Mouse (Mus musculus): ENCODE results near the gene Ell. TPM values are rescaled to one million over a fixed set of nuclear protein-coding genes. Genes with fewer than 3 reads are reported as not detected.
A peak's percentile ranks its signal among the peaks of the same experiment; 100 is the strongest.

Ell gene
- polyA plus RNA-seq, 1 experiment from 2014 or later: 17.1 TPM

DNA sequence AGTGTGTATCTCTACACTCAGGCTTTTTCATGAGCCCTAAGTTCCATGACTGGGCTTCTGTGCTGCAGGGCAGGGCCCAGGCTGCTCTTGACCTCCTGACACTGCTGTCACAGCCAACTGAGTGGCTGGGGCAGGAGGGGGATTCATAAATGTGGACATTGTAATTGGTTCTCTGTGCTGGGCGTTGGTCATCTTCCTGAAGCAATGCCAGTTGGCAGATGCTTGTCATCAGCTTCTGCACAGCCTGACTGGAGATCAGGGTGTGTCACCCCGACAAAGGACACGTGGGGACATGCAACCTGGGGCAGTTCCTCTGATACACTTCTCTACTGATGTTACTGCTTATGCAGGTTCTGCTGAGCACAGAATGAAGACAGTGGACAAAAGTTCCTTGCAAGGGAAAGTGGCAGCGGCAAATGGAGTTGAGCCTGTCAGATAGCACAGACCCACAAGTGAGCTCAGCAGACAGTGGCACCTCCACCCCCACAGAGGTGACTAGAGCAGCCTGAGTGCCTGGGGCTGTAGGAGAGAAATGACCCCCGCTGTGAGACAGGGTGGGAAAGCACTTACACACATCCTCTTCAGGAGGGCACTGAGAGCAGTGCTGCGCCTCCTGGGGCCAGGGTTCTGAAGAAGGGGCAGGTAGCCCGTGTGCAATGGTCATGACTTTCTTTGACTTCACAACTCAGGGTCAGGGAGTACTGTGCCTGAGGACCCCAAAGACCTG is 22.7 kb downstream of the Ell start:
- no peak overlapping the region for H3K27ac ChIP-seq (replicated peaks; ENCODE audit: low read depth, low read length)
- H3K9me3 ChIP-seq (ENCODE audit: control insufficient read depth, low read length): no peaks in the 10 kb centered on the region
- no peak overlapping the region for H3K9ac ChIP-seq (replicated peaks; ENCODE audit: low read length)
- 87% methylated on average over 7 of the region's 7 CpGs for WGBS
- no peak overlapping the region for H3K4me3 ChIP-seq (replicated peaks; ENCODE audit: low read depth, low read length)
- ATAC-seq (ENCODE audit: low FRiP score, low TSS enrichment): no peak
- H3K4me2 ChIP-seq (ENCODE audit: low read length): no peak overlapping the region
- peaks cover 6% of the 10 kb centered on the region; the same call in 1 of the 2 replicates for H3K36me3 ChIP-seq (ENCODE audit: control insufficient read depth, insufficient read depth, low read length)
- no peak for DNase-seq
- H3K27me3 ChIP-seq (ENCODE audit: control insufficient read depth, insufficient read depth, low read length): no peaks in the 10 kb centered on the region
- H3K4me1 ChIP-seq (ENCODE audit: control insufficient read depth, insufficient read depth, low read length): no peaks in the 10 kb centered on the region

DNA sequence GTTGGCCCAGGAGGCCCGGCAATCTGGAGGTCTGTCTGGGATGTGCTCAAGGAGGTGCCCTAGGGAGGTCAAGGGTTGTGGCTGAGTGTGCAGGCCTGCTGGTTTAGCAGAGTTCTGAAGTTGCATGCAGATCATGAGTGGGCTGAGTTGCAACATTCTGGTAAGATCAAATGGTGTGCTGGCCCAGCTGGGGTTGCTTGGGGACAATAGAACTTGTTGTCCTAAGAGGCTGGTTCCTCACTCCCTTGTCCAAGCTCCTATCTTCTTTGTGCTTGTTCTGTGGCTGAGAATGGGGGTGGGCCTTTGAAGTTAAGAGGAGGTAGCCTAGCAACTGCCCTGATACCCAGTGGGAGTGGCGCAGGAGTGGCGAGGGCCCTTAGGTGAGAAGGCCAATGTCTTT is 23.5 kb downstream of the Ell start:
- WGBS: 83% methylated on average over 3 of the region's 3 CpGs
- H3K27me3 ChIP-seq (ENCODE audit: control insufficient read depth, insufficient read depth, low read length): no peaks in the 10 kb centered on the region
- H3K4me1 ChIP-seq (ENCODE audit: control insufficient read depth, insufficient read depth, low read length): no peaks in the 10 kb centered on the region
- no peak for ATAC-seq (ENCODE audit: low FRiP score, low TSS enrichment)
- no peak overlapping the region for H3K4me2 ChIP-seq (ENCODE audit: low read length)
- no peaks in the 10 kb centered on the region for H3K9me3 ChIP-seq (ENCODE audit: control insufficient read depth, low read length)
- DNase-seq: no peak
- no peak overlapping the region for H3K9ac ChIP-seq (replicated peaks; ENCODE audit: low read length)
- no peak overlapping the region for H3K4me3 ChIP-seq (replicated peaks; ENCODE audit: low read depth, low read length)
- H3K27ac ChIP-seq (replicated peaks; ENCODE audit: low read depth, low read length): no peak overlapping the region
- 0 out of 2 replicates have a peak, but pooled peaks cover 3% of the 10 kb centered on the region for H3K36me3 ChIP-seq (ENCODE audit: control insufficient read depth, insufficient read depth, low read length)

GRCm38 (mm10) chr8:70563763-70564387 is 24.6 kb downstream of the Ell start:
- 0 out of 2 replicates have a peak, but pooled peaks cover 3% of the 10 kb centered on the region for H3K36me3 ChIP-seq (ENCODE audit: control insufficient read depth, insufficient read depth, low read length)
- 96% methylated on average over 6 of the region's 6 CpGs for WGBS
- no peaks in the 10 kb centered on the region for H3K9me3 ChIP-seq (ENCODE audit: control insufficient read depth, low read length)
- H3K4me1 ChIP-seq (ENCODE audit: control insufficient read depth, insufficient read depth, low read length): no peaks in the 10 kb centered on the region
- no peak overlapping the region for H3K4me2 ChIP-seq (ENCODE audit: low read length)
- no peak for DNase-seq
- ATAC-seq (ENCODE audit: low FRiP score, low TSS enrichment): no peak
- H3K27me3 ChIP-seq (ENCODE audit: control insufficient read depth, insufficient read depth, low read length): no peaks in the 10 kb centered on the region
- H3K27ac ChIP-seq (replicated peaks; ENCODE audit: low read depth, low read length): no peak overlapping the region
- no peak overlapping the region for H3K9ac ChIP-seq (replicated peaks; ENCODE audit: low read length)
- H3K4me3 ChIP-seq (replicated peaks; ENCODE audit: low read depth, low read length): no peak overlapping the region

DNA sequence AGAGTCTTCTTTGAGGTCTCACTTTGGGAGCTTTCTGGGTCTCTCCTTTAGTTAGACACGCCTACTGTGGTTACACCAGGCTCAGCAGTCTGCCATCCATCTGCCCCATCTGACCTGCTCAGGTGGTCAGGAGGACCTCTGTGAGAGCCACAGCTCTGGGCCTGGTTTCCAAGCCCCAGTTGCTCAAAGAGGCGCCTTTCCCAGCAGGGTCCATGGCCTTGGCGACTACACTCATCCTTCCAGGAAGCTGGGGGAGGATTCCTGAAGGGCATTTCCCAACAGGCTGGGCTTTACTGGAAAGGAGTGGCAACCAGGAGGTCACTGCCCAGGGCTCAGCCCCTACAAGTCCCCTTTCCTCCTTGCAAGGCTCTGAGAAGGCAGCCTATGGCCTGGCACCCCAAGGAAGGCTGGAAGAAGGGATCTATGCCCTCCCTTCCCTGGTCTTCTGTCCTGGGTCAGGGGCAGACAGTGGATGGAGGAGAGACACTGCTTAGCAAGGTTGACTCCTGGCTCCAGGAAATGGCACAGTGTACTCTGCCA is 25.5 kb downstream of the Ell start:
- 80% methylated on average over 3 of the region's 3 CpGs for WGBS
- 0 out of 2 replicates have a peak, but pooled peaks cover 2% of the 10 kb centered on the region for H3K36me3 ChIP-seq (ENCODE audit: control insufficient read depth, insufficient read depth, low read length)
- DNase-seq: no peak

GRCm38 (mm10) chr8:70565561-70565960 is 26.3 kb downstream of the Ell start:
- H3K9me3 ChIP-seq (ENCODE audit: control insufficient read depth, low read length): no peaks in the 10 kb centered on the region
- ATAC-seq (ENCODE audit: low FRiP score, low TSS enrichment) (no peak), DNase-seq (peak; percentile 22)
- WGBS: 78% methylated on average over 3 of the region's 3 CpGs
- H3K4me1 ChIP-seq (ENCODE audit: control insufficient read depth, insufficient read depth, low read length): no peaks in the 10 kb centered on the region
- no peaks in the 10 kb centered on the region for H3K27me3 ChIP-seq (ENCODE audit: control insufficient read depth, insufficient read depth, low read length)
- no peak overlapping the region for H3K27ac ChIP-seq (replicated peaks; ENCODE audit: low read depth, low read length)
- H3K9ac ChIP-seq (replicated peaks; ENCODE audit: low read length): no peak overlapping the region
- H3K36me3 ChIP-seq (ENCODE audit: control insufficient read depth, insufficient read depth, low read length): 0 out of 2 replicates have a peak, but pooled peaks cover 2% of the 10 kb centered on the region
- no peak overlapping the region for H3K4me3 ChIP-seq (replicated peaks; ENCODE audit: low read depth, low read length)
- H3K4me2 ChIP-seq (ENCODE audit: low read length): no peak overlapping the region

More for the DNA sequence above, 25.5 kb downstream of the Ell start:
- H3K9ac ChIP-seq (replicated peaks; ENCODE audit: low read length): no peak overlapping the region
- no peaks in the 10 kb centered on the region for H3K9me3 ChIP-seq (ENCODE audit: control insufficient read depth, low read length)
- no peaks in the 10 kb centered on the region for H3K4me1 ChIP-seq (ENCODE audit: control insufficient read depth, insufficient read depth, low read length)
- H3K27ac ChIP-seq (replicated peaks; ENCODE audit: low read depth, low read length): no peak overlapping the region
- no peak for ATAC-seq (ENCODE audit: low FRiP score, low TSS enrichment)
- H3K27me3 ChIP-seq (ENCODE audit: control insufficient read depth, insufficient read depth, low read length): no peaks in the 10 kb centered on the region
- no peak overlapping the region for H3K4me2 ChIP-seq (ENCODE audit: low read length)
- no peak overlapping the region for H3K4me3 ChIP-seq (replicated peaks; ENCODE audit: low read depth, low read length)

- Histone ChIP-seq H3K36me3 (ENCODE audit: control insufficient read depth, insufficient read depth, low read length) (0 out of 2 replicates have a peak, but pooled peaks cover 11% of the 10 kb centered on the region), H3K4me3 (replicated peaks; ENCODE audit: low read depth, low read length) (no peak overlapping the region), H3K27ac (replicated peaks; ENCODE audit: low read depth, low read length) (no peak overlapping the region), H3K4me2 (ENCODE audit: low read length) (no peak overlapping the region), H3K4me1 (ENCODE audit: control insufficient read depth, insufficient read depth, low read length) (no peaks in the 10 kb centered on the region), H3K9me3 (ENCODE audit: control insufficient read depth, low read length) (no peaks in the 10 kb centered on the region), H3K9ac (replicated peaks; ENCODE audit: low read length) (no peak overlapping the region), H3K27me3 (ENCODE audit: control insufficient read depth, insufficient read depth, low read length) (no peaks in the 10 kb centered on the region)
- ATAC-seq (ENCODE audit: low FRiP score, low TSS enrichment): no peak
- DNase-seq: no peak
Measured at GRCm38 (mm10) chr8:70570360-70570759, 31.1 kb downstream of the Ell start.

GRCm38 (mm10) chr8:70570990-70571389 is 31.7 kb downstream of the Ell start:
- H3K36me3 ChIP-seq (ENCODE audit: control insufficient read depth, insufficient read depth, low read length): 0 out of 2 replicates have a peak, but pooled peaks cover 11% of the 10 kb centered on the region
- no peak for ATAC-seq (ENCODE audit: low FRiP score, low TSS enrichment)
- H3K27me3 ChIP-seq (ENCODE audit: control insufficient read depth, insufficient read depth, low read length): no peaks in the 10 kb centered on the region

DNA sequence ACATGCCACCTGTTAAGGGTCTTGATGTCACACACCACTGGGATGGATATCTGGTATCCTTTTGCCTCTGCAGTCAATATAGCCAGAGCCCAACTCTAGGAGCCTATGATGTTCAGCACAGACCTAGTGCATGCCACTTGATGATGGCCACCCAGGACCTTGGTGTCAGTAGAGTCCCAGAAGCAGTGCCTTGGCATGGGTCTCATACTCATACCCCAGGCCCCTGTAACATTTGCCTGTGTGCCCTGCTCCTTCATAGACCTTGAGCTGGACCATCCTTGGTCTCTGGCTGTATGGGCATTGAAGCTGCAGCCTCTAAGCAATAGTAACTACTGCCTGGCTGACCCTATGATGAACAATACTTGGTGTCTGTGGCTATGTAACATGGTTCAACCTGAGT is 35.0 kb downstream of the Ell start:
- Histone ChIP-seq H3K4me1 (ENCODE audit: control insufficient read depth, insufficient read depth, low read length) (no peaks in the 10 kb centered on the region), H3K9me3 (ENCODE audit: control insufficient read depth, low read length) (no peaks in the 10 kb centered on the region), H3K27me3 (ENCODE audit: control insufficient read depth, insufficient read depth, low read length) (no peaks in the 10 kb centered on the region), H3K4me3 (replicated peaks; ENCODE audit: low read depth, low read length) (no peak overlapping the region), H3K27ac (replicated peaks; ENCODE audit: low read depth, low read length) (no peak overlapping the region), H3K9ac (replicated peaks; ENCODE audit: low read length) (no peak overlapping the region), H3K4me2 (ENCODE audit: low read length) (no peak overlapping the region), H3K36me3 (ENCODE audit: control insufficient read depth, insufficient read depth, low read length) (peaks cover 26% of the 10 kb centered on the region)
- ATAC-seq (ENCODE audit: low FRiP score, low TSS enrichment) (no peak), DNase-seq (no peak)

More at GRCm38 (mm10) chr8:70570990-70571389, 31.7 kb downstream of the Ell start:
- Histone ChIP-seq H3K4me1 (ENCODE audit: control insufficient read depth, insufficient read depth, low read length) (no peaks in the 10 kb centered on the region), H3K4me3 (replicated peaks; ENCODE audit: low read depth, low read length) (no peak overlapping the region), H3K4me2 (ENCODE audit: low read length) (no peak overlapping the region), H3K27ac (replicated peaks; ENCODE audit: low read depth, low read length) (no peak overlapping the region), H3K9me3 (ENCODE audit: control insufficient read depth, low read length) (no peaks in the 10 kb centered on the region), H3K9ac (replicated peaks; ENCODE audit: low read length) (no peak overlapping the region)
- WGBS: 82% methylated on average over 6 of the region's 6 CpGs
- DNase-seq: no peak

All from midbrain, embryonic 14.5 days (tissue).